Mouse (Mus musculus) neural tube, embryonic 14.5 days (tissue): ENCODE results near the gene Scn8a. TPM values are rescaled to one million over a fixed set of nuclear protein-coding genes. Genes with fewer than 3 reads are reported as not detected.

ENCODE experiments used
- ATAC-seq: fragments of 200-750 bp; cut with Nextera tagmentation; 2 replicates; pipeline ENCODE4 v1.8.0; 2017; ENCODE audit warnings: low read depth, mild to moderate bottlenecking, moderate TSS enrichment, moderate library complexity
- H3K27ac ChIP-seq: fragments of 300-500 bp; sonication (generic); 2 replicates; pipeline ENCODE4 v1.5.1; 2014; ENCODE audit warnings: low read depth, mild to moderate bottlenecking, control low read depth, low read length, moderate library complexity, mixed read lengths
- H3K27me3 ChIP-seq: fragments of 300-500 bp; sonication (generic); 2 replicates; pipeline ENCODE4 v1.6.1; 2014; ENCODE audit warnings: low read length; ENCODE audit not compliant: control insufficient read depth, insufficient read depth
- H3K36me3 ChIP-seq: fragments of 300-500 bp; sonication (generic); 2 replicates; pipeline ENCODE4 v1.6.1; 2014; ENCODE audit warnings: low read length, mixed read lengths; ENCODE audit not compliant: control insufficient read depth, insufficient read depth
- H3K4me1 ChIP-seq: fragments of 300-500 bp; sonication (generic); 2 replicates; pipeline ENCODE4 v1.6.1; 2014; ENCODE audit warnings: low read length; ENCODE audit not compliant: control insufficient read depth, insufficient read depth
- H3K4me2 ChIP-seq: fragments of 300-500 bp; sonication (generic); 2 replicates; pipeline ENCODE4 v1.6.1; 2014; ENCODE audit warnings: mild to moderate bottlenecking, low read depth, low read length, control low read depth
- H3K4me3 ChIP-seq: fragments of 300-500 bp; sonication (generic); 2 replicates; pipeline ENCODE4 v1.5.1; 2014; ENCODE audit warnings: low read depth, low read length, control low read depth, mixed read lengths
- H3K9ac ChIP-seq: fragments of 300-500 bp; sonication (generic); replicated peaks from 2 replicates; pipeline ENCODE4 v1.6.1; 2014; ENCODE audit warnings: low read depth, mild to moderate bottlenecking, control low read depth, low read length, mixed read lengths
- H3K9me3 ChIP-seq: fragments of 300-500 bp; sonication (generic); 2 replicates; pipeline ENCODE4 v1.6.1; 2016; ENCODE audit warnings: low read length; ENCODE audit not compliant: control insufficient read depth
- WGBS: fragments of 180-500 bp; shearing (Covaris S2); extraction: QIAGEN DNeasy Blood & Tissue Kit; methylation state at CpG from one replicate; pipeline ENCODE4 v1.1.7; 2014; 5-methylcytosine and 5-hydroxymethylcytosine counted together
- polyA plus RNA-seq: library from polyadenylated mRNA; unstranded; fragments of >200 nt; fragmentation: Nextera tagmentation; extraction: Ambion mirVana; gene quantifications from 2 replicates; pipeline ENCODE4 v1.2.1, GENCODE M21; 2014

Gene Scn8a
- polyA plus RNA-seq, 1 experiment from 2014 or later, result 35.2 TPM

DNA sequence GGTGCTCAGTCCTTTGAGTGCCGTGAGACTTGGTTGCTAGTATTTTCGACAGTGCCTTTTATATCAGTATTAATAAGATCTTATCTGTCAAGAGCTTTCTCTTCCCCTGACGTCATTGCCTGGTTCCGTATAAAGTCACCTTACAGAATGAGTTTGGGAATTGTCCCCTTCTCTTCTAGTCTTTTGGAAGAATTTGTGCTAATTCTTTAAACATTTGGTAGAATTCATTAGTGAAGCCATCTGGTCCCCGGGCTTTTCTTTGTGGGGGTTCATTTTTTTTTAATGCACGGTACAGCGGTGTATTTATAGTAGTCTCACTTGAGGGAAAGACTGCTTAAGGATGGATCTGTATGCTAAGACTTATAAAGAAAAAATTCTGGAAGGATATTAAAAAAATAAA is 84.3 kb downstream of the Scn8a start:
- Histone ChIP-seq H3K36me3 (no peaks in the 10 kb centered on the region), H3K27me3 (no peaks in the 10 kb centered on the region), H3K4me3 (no peak overlapping the region), H3K9me3 (no peaks in the 10 kb centered on the region), H3K4me1 (0 out of 2 replicates have a peak, but pooled peaks cover 6% of the 10 kb centered on the region), H3K27ac (no peak overlapping the region), H3K4me2 (no peak overlapping the region), H3K9ac (no peak overlapping the region)
- 58% methylated on average over 7 of the region's 7 CpGs for WGBS
- no peak for ATAC-seq

DNA sequence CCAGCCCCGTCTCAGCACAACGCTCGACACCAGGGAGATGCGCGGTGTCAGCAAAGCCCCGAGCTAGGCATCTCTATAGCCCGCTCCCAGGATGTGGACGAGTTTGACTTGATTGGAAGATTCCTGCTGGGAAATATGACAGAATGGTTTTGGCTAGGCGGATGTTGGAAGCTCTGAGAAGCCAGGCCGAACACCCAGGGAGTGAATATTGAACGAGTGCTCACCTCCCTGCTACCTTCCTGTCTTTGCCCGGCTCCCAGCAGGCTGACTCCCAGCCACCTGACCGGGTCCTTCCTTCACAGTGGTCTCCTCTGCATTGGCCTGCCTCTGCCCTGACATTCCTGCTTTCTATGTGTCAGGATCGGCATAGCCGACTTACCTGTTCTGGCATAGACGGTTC is 85.1 kb downstream of the Scn8a start:
- Histone ChIP-seq H3K9me3 (no peaks in the 10 kb centered on the region), H3K36me3 (no peaks in the 10 kb centered on the region), H3K4me2 (no peak overlapping the region), H3K27me3 (no peaks in the 10 kb centered on the region), H3K27ac (no peak overlapping the region), H3K9ac (no peak overlapping the region), H3K4me3 (no peak overlapping the region), H3K4me1 (0 out of 2 replicates have a peak, but pooled peaks cover 6% of the 10 kb centered on the region)
- 77% methylated on average over 16 of the region's 16 CpGs for whole genome bisulfite sequencing
- ATAC-seq, result no peak

DNA sequence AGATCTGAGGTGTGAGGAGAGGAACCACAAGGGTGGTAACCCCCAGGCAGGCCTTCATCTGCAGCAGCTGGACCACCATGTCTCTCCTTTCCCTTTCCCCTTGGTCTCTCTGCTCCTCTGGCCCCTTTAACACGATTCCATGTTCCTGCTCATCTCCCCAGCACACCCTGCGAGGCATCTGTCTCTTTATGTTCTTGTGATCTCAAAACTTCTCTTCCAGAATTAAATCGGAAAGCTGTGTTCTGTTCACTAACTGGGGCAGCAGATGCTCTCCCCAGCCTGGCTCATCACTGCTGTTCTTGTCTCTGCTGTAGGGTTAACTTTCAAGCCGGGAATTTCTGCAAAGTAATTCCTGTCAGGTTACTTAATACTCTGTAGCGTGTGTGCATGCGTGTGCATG is 91.3 kb downstream of the Scn8a start:
- ATAC-seq, result no peak
- H3K27ac ChIP-seq, result no peak overlapping the region
- no peaks in the 10 kb centered on the region for H3K4me1 ChIP-seq
- no peak overlapping the region for H3K4me3 ChIP-seq
- H3K27me3 ChIP-seq, result no peaks in the 10 kb centered on the region
- H3K36me3 ChIP-seq, result no peaks in the 10 kb centered on the region
- no peak overlapping the region for H3K4me2 ChIP-seq
- no peak overlapping the region for H3K9ac ChIP-seq
- WGBS, result 88% methylated on average over 6 of the region's 6 CpGs
- H3K9me3 ChIP-seq, result no peaks in the 10 kb centered on the region

DNA sequence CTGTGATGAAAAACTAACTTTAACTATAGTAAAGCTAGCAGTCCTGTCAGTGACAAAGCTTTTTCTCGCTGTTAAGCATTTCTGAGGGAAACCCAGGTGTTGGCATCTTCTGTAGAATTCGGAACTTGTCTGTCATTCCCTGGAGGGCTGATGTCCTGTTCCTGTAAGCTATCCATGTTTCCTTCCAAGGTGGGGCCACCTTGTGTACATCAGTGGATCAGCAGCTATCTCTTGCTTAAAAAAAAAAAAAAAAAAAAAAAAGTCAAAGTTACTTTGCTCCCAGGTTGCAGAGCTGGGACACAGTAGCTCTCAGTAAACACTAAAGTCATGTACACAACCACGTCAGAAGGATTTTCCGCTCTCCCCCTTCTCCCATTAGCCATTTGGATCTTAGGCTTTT is 91.9 kb downstream of the Scn8a start:
- ATAC-seq, result no peak

DNA sequence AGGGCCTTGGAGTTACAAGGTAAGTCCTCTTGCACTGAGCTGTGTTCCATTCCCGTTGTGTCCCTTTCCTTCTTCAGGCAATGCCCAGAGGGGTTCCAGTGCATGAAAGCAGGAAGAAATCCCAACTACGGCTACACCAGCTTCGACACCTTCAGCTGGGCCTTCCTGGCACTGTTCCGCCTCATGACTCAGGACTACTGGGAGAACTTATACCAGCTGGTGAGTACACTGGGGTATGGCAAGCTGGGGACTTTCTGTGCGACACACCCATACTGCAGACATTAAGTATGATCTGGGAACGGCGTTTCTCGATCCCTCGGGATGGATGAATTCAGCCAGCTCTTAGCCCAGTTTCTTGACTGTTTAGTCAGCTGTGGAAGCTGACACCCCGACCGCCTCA is 101.8 kb downstream of the Scn8a start:
- no peaks in the 10 kb centered on the region for H3K9me3 ChIP-seq
- no peak overlapping the region for H3K27ac ChIP-seq
- 77% methylated on average over 11 of the region's 11 CpGs for WGBS
- no peaks in the 10 kb centered on the region for H3K27me3 ChIP-seq
- no peaks in the 10 kb centered on the region for H3K4me1 ChIP-seq
- H3K9ac ChIP-seq, result no peak overlapping the region
- H3K4me2 ChIP-seq, result no peak overlapping the region
- H3K4me3 ChIP-seq, result no peak overlapping the region
- peaks cover 12% of the 10 kb centered on the region for H3K36me3 ChIP-seq
- no peak for ATAC-seq

More for the DNA sequence above, 91.9 kb downstream of the Scn8a start:
- Histone ChIP-seq H3K9ac (no peak overlapping the region), H3K4me1 (no peaks in the 10 kb centered on the region), H3K9me3 (no peaks in the 10 kb centered on the region), H3K36me3 (no peaks in the 10 kb centered on the region), H3K4me3 (no peak overlapping the region), H3K27ac (no peak overlapping the region), H3K27me3 (no peaks in the 10 kb centered on the region), H3K4me2 (no peak overlapping the region)
- WGBS, result 76% methylated on average over 4 of the region's 4 CpGs

DNA sequence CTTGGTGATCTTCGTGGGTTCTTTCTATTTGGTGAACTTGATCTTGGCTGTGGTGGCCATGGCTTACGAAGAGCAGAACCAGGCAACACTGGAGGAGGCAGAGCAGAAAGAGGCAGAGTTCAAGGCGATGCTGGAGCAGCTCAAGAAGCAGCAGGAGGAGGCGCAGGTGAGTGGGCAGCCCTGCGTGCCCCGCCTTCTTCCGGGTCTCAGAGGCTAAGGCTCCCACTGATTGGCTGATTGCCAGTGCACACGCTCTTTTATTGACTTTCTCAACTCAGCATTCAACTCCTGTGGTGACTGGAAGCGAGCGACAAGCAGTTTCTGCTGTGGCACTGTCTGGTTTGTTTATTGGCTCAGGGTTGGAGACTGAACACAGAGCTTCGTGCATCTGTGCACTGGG is 103.1 kb downstream of the Scn8a start:
- no peak overlapping the region for H3K4me3 ChIP-seq
- peaks cover 12% of the 10 kb centered on the region for H3K36me3 ChIP-seq
- no peaks in the 10 kb centered on the region for H3K9me3 ChIP-seq
- WGBS, result 21% methylated on average over 11 of the region's 11 CpGs
- no peak overlapping the region for H3K4me2 ChIP-seq
- no peak overlapping the region for H3K27ac ChIP-seq
- no peaks in the 10 kb centered on the region for H3K4me1 ChIP-seq
- no peaks in the 10 kb centered on the region for H3K27me3 ChIP-seq
- no peak overlapping the region for H3K9ac ChIP-seq
- ATAC-seq, result no peak

DNA sequence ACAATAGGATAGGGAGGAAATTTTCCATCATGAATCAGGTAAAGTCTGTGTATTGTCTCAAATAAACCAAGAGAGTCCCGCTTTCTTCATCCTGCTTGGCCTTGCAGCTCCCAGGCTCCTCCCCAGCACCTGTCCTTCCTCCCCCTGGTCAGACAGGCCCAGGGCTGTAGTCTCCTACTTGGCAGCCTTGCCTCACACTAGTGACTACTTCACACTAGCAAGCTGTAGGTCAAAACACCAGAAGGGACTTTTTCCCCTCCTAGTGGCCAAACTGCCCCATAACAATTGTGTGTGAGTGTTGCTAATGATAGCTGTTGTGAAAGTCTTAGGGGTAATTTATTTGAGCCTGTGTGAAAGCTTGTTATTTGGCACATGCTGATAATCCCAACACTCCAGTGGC is 105.0 kb downstream of the Scn8a start:
- H3K9me3 ChIP-seq, result no peaks in the 10 kb centered on the region
- no peaks in the 10 kb centered on the region for H3K4me1 ChIP-seq
- H3K4me3 ChIP-seq, result no peak overlapping the region
- no peaks in the 10 kb centered on the region for H3K27me3 ChIP-seq
- WGBS, result 85% methylated on average over 1 of the region's 1 CpGs
- no peak overlapping the region for H3K9ac ChIP-seq
- no peak overlapping the region for H3K27ac ChIP-seq
- no peak for ATAC-seq
- H3K36me3 ChIP-seq, result peaks cover 12% of the 10 kb centered on the region
- H3K4me2 ChIP-seq, result no peak overlapping the region

DNA sequence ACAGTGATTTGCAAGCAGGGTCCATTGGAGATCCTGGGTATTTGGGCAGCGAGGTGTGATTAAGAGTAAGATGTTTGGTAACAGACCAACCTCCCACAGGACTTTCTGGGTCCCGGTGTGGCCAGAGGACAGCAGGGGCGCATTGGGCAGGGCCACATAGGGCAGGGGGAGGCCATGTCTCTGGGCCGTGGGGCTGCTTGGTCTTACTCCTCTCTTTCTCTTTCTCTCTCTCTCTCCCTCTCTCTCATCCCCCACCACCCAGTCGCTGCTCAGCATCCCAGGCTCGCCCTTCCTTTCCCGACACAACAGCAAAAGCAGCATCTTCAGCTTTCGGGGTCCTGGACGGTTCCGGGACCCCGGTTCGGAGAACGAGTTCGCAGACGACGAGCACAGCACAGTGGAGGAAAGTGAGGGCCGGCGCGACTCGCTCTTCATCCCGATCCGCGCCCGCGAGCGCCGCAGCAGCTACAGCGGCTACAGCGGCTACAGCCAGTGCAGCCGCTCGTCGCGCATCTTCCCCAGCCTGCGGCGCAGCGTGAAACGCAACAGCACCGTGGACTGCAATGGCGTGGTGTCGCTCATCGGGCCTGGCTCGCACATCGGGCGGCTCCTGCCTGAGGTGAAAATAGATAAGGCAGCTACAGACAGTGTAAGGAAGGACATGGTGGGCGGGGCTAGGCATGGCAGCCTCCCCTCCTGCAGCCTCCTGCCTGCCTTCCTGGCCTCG is 113.9 kb downstream of the Scn8a start:
- peak overlapping the region; percentile 50 for H3K9ac ChIP-seq
- H3K4me2 ChIP-seq, result peak overlapping the region; percentile 67
- H3K36me3 ChIP-seq, result 0 out of 2 replicates have a peak, but pooled peaks cover 4% of the 10 kb centered on the region
- H3K27ac ChIP-seq, result peak overlapping the region; percentile 40; the same call in 1 of the 2 replicates
- ATAC-seq, result peak; percentile 89
- H3K9me3 ChIP-seq, result no peaks in the 10 kb centered on the region
- H3K27me3 ChIP-seq, result no peaks in the 10 kb centered on the region
- peak overlapping the region; percentile 29 for H3K4me3 ChIP-seq
- peaks cover 5% of the 10 kb centered on the region for H3K4me1 ChIP-seq
- under 1% methylated on average over 46 of the region's 46 CpGs for WGBS

DNA sequence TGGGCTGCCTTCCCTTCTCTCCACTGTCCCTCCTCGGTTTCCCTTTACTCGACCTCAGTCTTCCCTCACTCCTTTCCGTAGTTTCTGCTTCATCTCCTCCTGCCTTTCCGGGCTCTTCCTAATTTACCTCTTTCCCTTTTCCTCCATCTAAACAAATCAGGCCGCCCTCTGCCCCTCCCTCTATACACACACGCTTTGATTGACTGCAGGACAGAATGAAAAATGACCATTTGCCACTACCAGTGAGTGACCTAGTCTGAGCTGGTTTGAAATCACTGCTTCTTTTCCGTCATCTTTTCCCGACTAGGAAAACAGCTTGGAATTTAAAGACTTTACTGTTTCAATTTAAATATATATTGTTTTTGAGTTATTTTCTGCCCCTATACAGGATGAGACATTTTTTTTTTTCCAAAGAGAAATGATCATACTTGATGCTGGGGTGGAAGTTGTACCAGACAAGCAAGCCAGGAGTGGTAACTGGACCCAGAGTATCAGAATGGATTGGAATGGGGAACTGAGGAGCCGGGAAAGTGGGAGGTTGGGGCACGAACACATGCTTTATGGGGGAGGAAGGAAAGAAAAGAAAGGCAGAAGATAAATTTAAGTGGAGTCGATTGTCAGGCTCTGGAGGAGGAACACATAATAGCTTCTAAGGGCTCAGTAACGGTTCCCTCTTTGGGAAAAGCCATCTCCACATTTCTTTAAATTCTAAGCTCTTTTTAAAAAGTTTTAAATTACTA is 114.7 kb downstream of the Scn8a start:
- H3K4me3 ChIP-seq, result peak overlapping the region; percentile 29
- peaks cover 5% of the 10 kb centered on the region for H3K4me1 ChIP-seq
- H3K27ac ChIP-seq, result peak overlapping the region; percentile 40; the same call in 1 of the 2 replicates
- H3K36me3 ChIP-seq, result 0 out of 2 replicates have a peak, but pooled peaks cover 4% of the 10 kb centered on the region
- H3K27me3 ChIP-seq, result no peaks in the 10 kb centered on the region
- no peak for ATAC-seq
- H3K9me3 ChIP-seq, result no peaks in the 10 kb centered on the region
- peak overlapping the region; percentile 50 for H3K9ac ChIP-seq
- H3K4me2 ChIP-seq, result peak overlapping the region; percentile 67
- 8% methylated on average over 12 of the region's 12 CpGs for WGBS
